Mouse (Mus musculus): ENCODE results near the gene Gpr22. TPM values are rescaled to one million over a fixed set of nuclear protein-coding genes. Genes with fewer than 3 reads are reported as not detected.

Gene Gpr22
- polyA plus RNA-seq, 1 experiment from 2014 or later, result 7.5 TPM

Other genes starting within 250 kb of the Gpr22 start
- gene Cbll1, start 214.3 kb downstream of the Gpr22 start, polyA plus RNA-seq (2014; fragmentation: Nextera tagmentation; extraction: Ambion mirVana), result 17.4 and 19.1 TPM in 2 replicates
- 0.07 TPM in 1 of 2 replicates, not detected in the other for gene Slc26a4, start 154.0 kb downstream of the Gpr22 start, polyA plus RNA-seq (2014; fragmentation: Nextera tagmentation; extraction: Ambion mirVana)
- 40.7 and 43.0 TPM in 2 replicates for gene Bcap29, start 79.3 kb downstream of the Gpr22 start, polyA plus RNA-seq (2014; fragmentation: Nextera tagmentation; extraction: Ambion mirVana)
- 12.4 and 14.0 TPM in 2 replicates for gene Dus4l, start 59.1 kb downstream of the Gpr22 start, polyA plus RNA-seq (2014; fragmentation: Nextera tagmentation; extraction: Ambion mirVana)
- gene Cog5, start 59.1 kb downstream of the Gpr22 start, polyA plus RNA-seq (2014; fragmentation: Nextera tagmentation; extraction: Ambion mirVana), result 34.9 and 41.0 TPM in 2 replicates
- 111 and 112 TPM in 2 replicates for gene Hbp1, start 236.6 kb upstream of the Gpr22 start, polyA plus RNA-seq (2014; fragmentation: Nextera tagmentation; extraction: Ambion mirVana)

Measured in intestine, embryonic 14.5 days (tissue).